Mouse (Mus musculus) MEL (cell line): ENCODE data around the gene Sapcd2. TPM values are rescaled to one million over a fixed set of nuclear protein-coding genes. Genes with fewer than 3 reads are reported as not detected.

Source experiments
- DNase-seq: peaks from one replicate; pipeline ENCODE4 v3.0.0; 2011; ENCODE audit warnings: low read depth, low spot score
- H3K27ac ChIP-seq: 2 replicates; pipeline ENCODE4 v1.5.1; 2012; ENCODE audit warnings: low read depth, mild to moderate bottlenecking, control low read depth, low read length, moderate library complexity; ENCODE audit not compliant: control insufficient read depth
- H3K27me3 ChIP-seq, 2 experiments: fragments of 150-350 bp in 1 of 2; sonication (generic) in 1 of 2; 2 replicates each; pipeline ENCODE4 v1.6.1; 2012; ENCODE audit warnings: low read length in 2 of 2, mild to moderate bottlenecking in 2 of 2, improper control_type of control experiment in 1 of 2, moderate library complexity in 1 of 2; ENCODE audit not compliant: insufficient read depth in 2 of 2, control insufficient read depth in 1 of 2
- H3K36me3 ChIP-seq, 2 experiments: 2 replicates each; pipeline ENCODE4 v1.6.1; 2012 to 2014; ENCODE audit warnings: low read length in 2 of 2, improper control_type of control experiment in 1 of 2, inconsistent platforms in 1 of 2, mild to moderate bottlenecking in 1 of 2; ENCODE audit not compliant: insufficient read depth in 2 of 2, control insufficient read depth in 1 of 2
- H3K4me1 ChIP-seq, 2 experiments: fragments of 150-350 bp in 1 of 2; sonication (generic) in 1 of 2; 2 replicates each; pipeline ENCODE4 v1.6.1; 2012; ENCODE audit warnings: low read length in 2 of 2, improper control_type of control experiment in 1 of 2, mild to moderate bottlenecking in 1 of 2; ENCODE audit not compliant: insufficient read depth in 2 of 2, control insufficient read depth in 1 of 2
- H3K4me3 ChIP-seq, 2 experiments: fragments of 150-350 bp in 1 of 2; sonication (generic) in 1 of 2; 2 replicates each; pipeline ENCODE4 v1.5.1; 2012; ENCODE audit warnings: low read depth in 2 of 2, low read length in 2 of 2, mild to moderate bottlenecking in 2 of 2, moderate library complexity in 2 of 2, control low read depth in 1 of 2, improper control_type of control experiment in 1 of 2; ENCODE audit not compliant: control insufficient read depth in 1 of 2, insufficient read depth in 1 of 2
- H3K79me2 ChIP-seq: 2 replicates; pipeline ENCODE4 v1.6.1; 2012; ENCODE audit warnings: mild to moderate bottlenecking, low read length, moderate library complexity; ENCODE audit not compliant: control insufficient read depth, poor library complexity, insufficient read depth
- H3K9ac ChIP-seq: 2 replicates; pipeline ENCODE4 v1.6.1; 2012; ENCODE audit warnings: low read depth, mild to moderate bottlenecking, control low read depth, low read length, moderate library complexity; ENCODE audit not compliant: control insufficient read depth, poor library complexity, severe bottlenecking
- H3K9me3 ChIP-seq: fragments of 150-350 bp; sonication (generic); replicated peaks from 2 replicates; pipeline ENCODE4 v1.6.1; 2012; ENCODE audit warnings: mild to moderate bottlenecking, low read length, improper control_type of control experiment, moderate library complexity; ENCODE audit not compliant: insufficient read depth
- E2F4 ChIP-seq: IDR thresholded peaks from 2 replicates; pipeline ENCODE4 v1.6.1; 2011; ENCODE audit warnings: low read depth, low read length, improper control_type of control experiment, borderline replicate concordance
- ELF1 ChIP-seq: IDR thresholded peaks from 2 replicates; pipeline ENCODE4 v1.6.1; 2014; ENCODE audit warnings: low read depth, mild to moderate bottlenecking, inconsistent platforms, low read length, improper control_type of control experiment, moderate library complexity
- EP300 ChIP-seq, 2 experiments: IDR thresholded peaks; 2 replicates each; pipeline ENCODE4 v1.6.1; 2011; ENCODE audit warnings: improper control_type of control experiment in 2 of 2, low read length in 2 of 2, low read depth in 1 of 2, mild to moderate bottlenecking in 1 of 2
- GABPA ChIP-seq: IDR thresholded peaks from 2 replicates; pipeline ENCODE4 v1.6.1; 2012; ENCODE audit warnings: low read depth, mild to moderate bottlenecking, inconsistent platforms, low read length, improper control_type of control experiment, moderate library complexity
- GATA1 ChIP-seq: IDR thresholded peaks from 2 replicates; pipeline ENCODE4 v1.6.1; 2011; ENCODE audit warnings: low read depth, low read length, improper control_type of control experiment
- KAT2A ChIP-seq: conservative IDR thresholded peaks from 2 replicates; pipeline ENCODE4 v1.6.1; 2012; ENCODE audit warnings: low read depth, low read length, improper control_type of control experiment, inconsistent platforms
- MAFK ChIP-seq: IDR thresholded peaks from 2 replicates; pipeline ENCODE4 v1.6.1; 2011; ENCODE audit warnings: low read depth, mild to moderate bottlenecking, low read length, improper control_type of control experiment, borderline replicate concordance
- MAX ChIP-seq: IDR thresholded peaks from 2 replicates; pipeline ENCODE4 v1.6.1; 2011; ENCODE audit warnings: low read length, improper control_type of control experiment
- MXI1 ChIP-seq: IDR thresholded peaks from 2 replicates; pipeline ENCODE4 v1.6.1; 2011; ENCODE audit warnings: mild to moderate bottlenecking, low read depth, low read length, improper control_type of control experiment
- MYC ChIP-seq: IDR thresholded peaks from 2 replicates; pipeline ENCODE4 v1.6.1; 2011; ENCODE audit warnings: low read depth, mild to moderate bottlenecking, low read length, improper control_type of control experiment, moderate library complexity
- NRF1 ChIP-seq: IDR thresholded peaks from 2 replicates; pipeline ENCODE4 v1.6.1; 2014; ENCODE audit warnings: low read depth, mild to moderate bottlenecking, inconsistent platforms, low read length, improper control_type of control experiment, moderate library complexity; ENCODE audit not compliant: poor library complexity, insufficient read depth, severe bottlenecking
- POLR2A ChIP-seq, 2 experiments: IDR thresholded peaks; 2 replicates each; pipeline ENCODE4 v1.6.1; 2011 to 2012; ENCODE audit warnings: low read length in 2 of 2, mild to moderate bottlenecking in 2 of 2, control low read depth in 1 of 2, improper control_type of control experiment in 1 of 2, low read depth in 1 of 2, moderate library complexity in 1 of 2; ENCODE audit not compliant: control insufficient read depth in 1 of 2, insufficient read depth in 1 of 2, poor library complexity in 1 of 2
- RAD21 ChIP-seq: IDR thresholded peaks from 2 replicates; pipeline ENCODE4 v1.6.1; 2011; ENCODE audit warnings: mild to moderate bottlenecking, low read depth, low read length, improper control_type of control experiment
- RCOR1 ChIP-seq: IDR thresholded peaks from 2 replicates; pipeline ENCODE4 v1.6.1; 2012; ENCODE audit warnings: low read depth, mild to moderate bottlenecking, inconsistent platforms, low read length, improper control_type of control experiment
- SIN3A ChIP-seq: IDR thresholded peaks from 2 replicates; pipeline ENCODE4 v1.6.1; 2012; ENCODE audit warnings: low read length, improper control_type of control experiment, inconsistent platforms
- TBP ChIP-seq: IDR thresholded peaks from 2 replicates; pipeline ENCODE4 v1.8.0; 2011; ENCODE audit warnings: low read depth, low read length, improper control_type of control experiment
- TCF12 ChIP-seq: IDR thresholded peaks from 2 replicates; pipeline ENCODE4 v1.6.1; 2014; ENCODE audit warnings: low read depth, mild to moderate bottlenecking, inconsistent platforms, low read length, improper control_type of control experiment, moderate library complexity
- USF1 ChIP-seq: IDR thresholded peaks from 2 replicates; pipeline ENCODE4 v1.6.1; 2014; ENCODE audit warnings: low read depth, mild to moderate bottlenecking, inconsistent platforms, low read length, improper control_type of control experiment, moderate library complexity
- ZMIZ1 ChIP-seq: IDR thresholded peaks from 2 replicates; pipeline ENCODE4 v1.6.1; 2012; ENCODE audit warnings: low read depth, mild to moderate bottlenecking, inconsistent platforms, low read length, improper control_type of control experiment, moderate library complexity
- ZNF384 ChIP-seq: IDR thresholded peaks from 2 replicates; pipeline ENCODE4 v1.6.1; 2012; ENCODE audit warnings: low read depth, mild to moderate bottlenecking, inconsistent platforms, low read length, improper control_type of control experiment
- polyA plus RNA-seq, 2 experiments: library from polyadenylated mRNA; stranded (reverse) in 1 of 2; unstranded in 1 of 2; fragments of >175 nt in 1 of 2; fragments of >200 nt in 1 of 2; gene quantifications; 2 replicates each; pipeline versions ENCODE4 v1.2.1 to v1.2.4; 2012; ENCODE audit warnings: low replicate concordance in 2 of 2, low read depth in 1 of 2; ENCODE audit not compliant: insufficient read length in 2 of 2, insufficient read depth in 1 of 2, missing spikeins in 1 of 2
- total RNA-seq: library from RNA; depleted of rRNA; stranded (reverse); fragments of 300-350 nt; gene quantifications from 2 replicates; pipeline ENCODE4 v1.2.3, GENCODE M21; 2012

Sapcd2 gene
- total and polyA plus RNA-seq, 3 experiments = 51.9 to 58.2 TPM; not detected in 1

GRCm38 (mm10) chr2:25422587-25423410, 50.7 kb downstream of the Sapcd2 start, which contains the start of gene Fut7:
Gene Fut7 (plus strand): TSS chr2:25423267.
- peaks cover 10 to 24% of the 10 kb centered on the region in 2 experiments for H3K4me1 ChIP-seq
- TF ChIP-seq MYC (no peak), ELF1 (0 out of 2 replicates have a peak, but pooled peaks have one; percentile 21)
- TF ChIP-seq, all 39 proteins: peak for 1
- peak; percentile 35 for DNase-seq
- no peaks in the 10 kb centered on the region for H3K9me3 ChIP-seq
- peaks cover 0 to 1% of the 10 kb centered on the region in 2 experiments; a peak in 1 of 4 replicates for H3K27me3 ChIP-seq
- H3K79me2 ChIP-seq = no peaks in the 10 kb centered on the region
- no peak within 1 kb of the TSS for H3K27ac ChIP-seq
- H3K9ac ChIP-seq = peak within 1 kb of the TSS; percentile 52
- peak within 1 kb of the TSS in 1 of 2 experiments; percentile 55; a peak in 3 of 4 replicates for H3K4me3 ChIP-seq
- peaks cover 0 to 4% of the 10 kb centered on the region in 2 experiments; a peak in 2 of 4 replicates for H3K36me3 ChIP-seq

- H3K27ac ChIP-seq = no peak overlapping the region
- no peak overlapping the region for H3K9ac ChIP-seq
- peaks cover 13 to 28% of the 10 kb centered on the region in 2 experiments for H3K4me1 ChIP-seq
- H3K9me3 ChIP-seq = no peaks in the 10 kb centered on the region
- H3K4me3 ChIP-seq = no peak overlapping the region
- peaks cover 0 to 1% of the 10 kb centered on the region in 2 experiments; a peak in 1 of 4 replicates for H3K27me3 ChIP-seq
- H3K36me3 ChIP-seq = peaks cover 0 to 9% of the 10 kb centered on the region in 2 experiments; a peak in 2 of 4 replicates
- no peak for TF ChIP-seq KAT2A
- TF ChIP-seq RAD21 = no peak
- no peak for TF ChIP-seq ZNF384
- TF ChIP-seq MYC = no peak
- TF ChIP-seq SIN3A = no peak
- no peak for TF ChIP-seq TCF12
- TF ChIP-seq ELF1 = no peak
- no peak for TF ChIP-seq ZMIZ1
- TF ChIP-seq EP300 (IDR thresholded peaks at IDR 0.05; ENCODE audit: low read depth in 1 of 2, low read length in 2 of 2) = no peak
- TF ChIP-seq USF1 = no peak
- TF ChIP-seq MAFK = no peak
- no peak for TF ChIP-seq MXI1
- no peak for TF ChIP-seq TBP
- TF ChIP-seq GABPA = no peak
- TF ChIP-seq E2F4 = no peak
- no peak for TF ChIP-seq NRF1
- TF ChIP-seq GATA1 = no peak
- no peak for TF ChIP-seq RCOR1
- no peak for TF ChIP-seq MAX
- no peak for TF ChIP-seq POLR2A (IDR thresholded peaks at IDR 0.05; ENCODE audit: control insufficient read depth in 1 of 2, insufficient read depth in 1 of 2, low read depth in 1 of 2, low read length in 2 of 2, poor library complexity in 1 of 2)
- no peak for DNase-seq
- peaks cover under 1% of the 10 kb centered on the region; the same call in 1 of the 2 replicates for H3K79me2 ChIP-seq
Observed at GRCm38 (mm10) chr2:25423626-25424025, 51.5 kb downstream of the Sapcd2 start.
